Mouse (Mus musculus) left cerebral cortex, adult 18-20 months (tissue): ENCODE data around the gene Stxbp3. TPM values are rescaled to one million over a fixed set of nuclear protein-coding genes. Genes with fewer than 3 reads are reported as not detected.
"Not testable (repeated sequence)": the region's sequence is repeated elsewhere in the genome, so short reads cannot be mapped to it uniquely, and the experiment has no call there.

Experiments used
- DNase-seq, 2 experiments: peaks; one replicate each; pipeline ENCODE4 v3.0.0; 2021 to 2022; ENCODE audit warnings: low spot score in 2 of 2, mixed read lengths in 1 of 2
- long read RNA-seq, 2 experiments: library from polyadenylated mRNA; stranded (forward); transcript quantifications; one replicate each; pipeline ENCODE4 v2.0.0; 2021
- total RNA-seq, 2 experiments: library from RNA; stranded (reverse); gene quantifications; 2 replicates each; pipeline ENCODE4 v1.2.3; 2021

Gene Stxbp3
- 10 to 100 TPM; 19.3 to 19.9 TPM for total RNA-seq
- long read RNA-seq, experiment 1, transcript Stxbp3-201 (19 exons, 2,419 nt), result major isoform, 19 of 23 reads
- long read RNA-seq, experiment 1, partial matches to known transcripts, result 2 of 23 reads
- long read RNA-seq, experiment 1, other reads (novel, unspliced or antisense), result 2 of 23 reads
- long read RNA-seq, experiment 2, transcript Stxbp3-201 (19 exons, 2,419 nt), result major isoform, 17 of 20 reads
- long read RNA-seq, experiment 2, partial matches to known transcripts, result 1 of 20 reads
- long read RNA-seq, experiment 2, other reads (novel, unspliced or antisense), result 2 of 20 reads

- peak; percentile 100 for DNase-seq
Observed at GRCm38 (mm10) chr3:108840000-108840715, at the start of gene Stxbp3. Stxbp3 (minus strand) TSS chr3:108840526.

DNA sequence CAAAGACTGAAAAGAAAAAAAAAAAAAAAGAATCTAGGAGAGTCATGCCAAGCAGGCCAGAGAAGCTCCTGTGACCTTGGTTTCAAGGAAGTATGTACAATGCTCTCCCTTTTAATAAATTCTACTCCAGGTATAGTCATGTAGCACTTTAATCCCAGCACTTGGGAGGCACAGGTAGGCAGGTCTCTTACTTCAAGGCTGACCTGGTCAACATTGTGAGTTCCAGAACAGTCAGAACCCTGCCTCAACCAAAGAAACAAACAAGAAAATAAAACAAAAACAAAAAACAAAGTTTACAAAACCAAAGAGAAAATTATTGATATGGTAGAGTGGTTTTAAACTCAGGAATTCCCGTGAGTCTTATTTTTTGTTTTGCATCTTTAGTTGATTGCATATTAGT, 49.6 kb upstream of the Stxbp3 start, which contains the start of gene Fndc7:
TSS of gene Fndc7 (minus strand) at position 101 of the 400 bp plus-strand sequence.
- DNase-seq, result no peak

GRCm38 (mm10) chr3:108887618-108887975, 47.3 kb upstream of the Stxbp3 start:
- no peak for DNase-seq

- no peak for DNase-seq
Observed at GRCm38 (mm10) chr3:108886934-108887617, 46.8 kb upstream of the Stxbp3 start.

DNA sequence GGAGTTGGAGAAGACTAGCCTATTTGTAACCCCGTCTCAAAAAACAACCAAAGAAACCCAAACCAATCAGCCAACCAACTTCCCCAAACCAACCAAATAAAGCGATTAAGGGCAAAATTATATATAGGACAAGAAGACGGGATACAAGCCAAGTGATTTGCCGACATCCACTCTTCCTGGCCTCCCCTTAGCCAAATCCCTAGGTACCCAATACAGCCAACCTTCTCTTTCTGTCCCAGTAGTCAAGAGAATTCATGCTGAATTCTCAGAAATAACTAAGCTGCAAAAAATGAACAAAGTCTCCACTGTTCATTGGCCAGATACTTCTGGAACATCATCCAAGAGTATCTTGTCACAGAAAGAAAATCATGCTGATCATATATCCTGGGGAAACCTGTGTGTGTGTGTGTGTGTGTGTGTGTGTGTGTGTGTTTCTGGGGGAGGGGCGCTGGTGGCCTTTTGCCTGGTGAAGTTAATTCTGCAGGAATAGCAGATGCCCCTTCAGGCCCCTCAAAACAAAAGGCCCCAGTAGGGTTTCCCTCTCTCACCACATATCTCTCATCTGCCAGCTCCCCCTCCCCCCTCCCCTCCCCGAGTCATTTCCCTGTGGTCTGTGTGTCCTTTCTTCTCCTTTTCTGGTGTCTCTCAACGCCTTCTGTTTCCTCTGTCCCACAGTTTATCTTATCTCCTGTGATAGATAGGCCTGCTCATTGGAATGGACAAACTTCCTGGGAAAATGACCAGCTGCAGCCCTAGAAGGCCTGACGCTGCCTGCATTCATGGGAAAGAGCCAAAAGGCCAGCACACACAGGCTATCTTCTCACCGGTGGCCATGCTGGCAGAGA, 45.6 kb upstream of the Stxbp3 start:
- DNase-seq, result no peak

- DNase-seq, result no peak
Observed at GRCm38 (mm10) chr3:108884706-108885289, 44.5 kb upstream of the Stxbp3 start.

DNA sequence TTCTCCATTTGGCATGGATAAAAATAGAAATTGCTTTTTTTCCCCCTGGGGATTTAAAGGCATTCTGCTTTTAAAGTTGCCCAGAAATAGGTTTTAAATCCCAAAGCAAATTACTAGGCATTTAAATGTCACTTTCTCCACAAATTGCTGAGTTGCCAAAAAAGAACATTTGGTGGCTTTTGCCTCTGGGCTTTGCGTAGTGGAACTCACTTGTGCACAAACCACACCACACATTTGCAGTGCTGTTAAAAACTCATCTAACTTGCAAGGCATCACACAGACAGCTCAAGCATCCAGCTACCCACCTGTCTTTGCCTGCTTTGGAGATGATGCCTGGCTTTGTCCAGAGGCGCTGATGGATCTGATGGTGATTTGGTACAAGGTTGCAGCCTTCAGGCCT, 42.7 kb upstream of the Stxbp3 start:
- DNase-seq, result no peak

- DNase-seq, result not testable (repeated sequence)
Observed at GRCm38 (mm10) chr3:108881873-108882272, 41.5 kb upstream of the Stxbp3 start.

DNA sequence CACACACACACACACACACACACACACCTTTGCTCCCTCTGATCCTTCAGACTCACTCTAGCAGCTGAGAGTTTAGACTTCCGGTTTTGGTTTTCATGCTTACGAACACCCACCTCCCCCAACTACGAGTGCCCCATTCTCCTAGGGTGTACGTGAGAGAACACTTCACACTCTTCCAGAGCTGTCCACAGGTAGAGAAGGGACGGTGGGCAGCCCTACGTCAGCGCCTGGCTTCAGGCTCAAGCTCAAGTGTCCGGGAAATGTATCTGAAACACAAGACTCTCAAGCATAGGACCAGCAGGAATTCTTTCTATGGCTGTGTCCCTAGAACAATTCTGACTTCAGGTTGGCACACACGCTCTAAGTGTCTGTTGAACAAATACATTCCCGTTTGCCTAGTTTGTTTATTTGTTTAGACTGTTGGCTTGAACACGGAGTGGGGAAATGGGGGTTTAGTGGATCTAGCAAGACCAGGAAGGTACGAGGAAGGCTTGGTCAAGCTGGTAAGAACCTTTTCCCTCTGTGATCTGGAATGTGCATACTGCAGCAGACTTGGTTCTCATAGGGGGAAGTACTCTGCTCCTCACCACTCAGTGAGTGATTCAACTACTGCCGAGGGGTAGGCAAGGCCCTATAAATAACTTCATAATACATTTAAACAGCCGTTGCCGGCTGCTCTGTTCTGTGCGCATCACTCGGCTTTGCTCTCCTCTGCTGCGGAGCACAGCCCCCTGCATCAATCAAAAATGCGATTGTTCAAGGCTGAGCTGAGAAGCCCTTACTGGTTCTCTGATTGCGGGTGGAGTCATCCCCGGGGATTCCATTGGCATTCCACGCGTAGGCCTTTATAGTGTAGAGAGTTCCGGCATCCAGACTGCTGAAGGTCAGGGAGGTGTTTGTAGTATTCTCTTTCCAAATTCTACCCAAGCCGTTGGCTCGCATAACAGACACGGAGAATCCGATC, 40.5 kb upstream of the Stxbp3 start:
- peak; percentile 12 to 18 for DNase-seq

DNA sequence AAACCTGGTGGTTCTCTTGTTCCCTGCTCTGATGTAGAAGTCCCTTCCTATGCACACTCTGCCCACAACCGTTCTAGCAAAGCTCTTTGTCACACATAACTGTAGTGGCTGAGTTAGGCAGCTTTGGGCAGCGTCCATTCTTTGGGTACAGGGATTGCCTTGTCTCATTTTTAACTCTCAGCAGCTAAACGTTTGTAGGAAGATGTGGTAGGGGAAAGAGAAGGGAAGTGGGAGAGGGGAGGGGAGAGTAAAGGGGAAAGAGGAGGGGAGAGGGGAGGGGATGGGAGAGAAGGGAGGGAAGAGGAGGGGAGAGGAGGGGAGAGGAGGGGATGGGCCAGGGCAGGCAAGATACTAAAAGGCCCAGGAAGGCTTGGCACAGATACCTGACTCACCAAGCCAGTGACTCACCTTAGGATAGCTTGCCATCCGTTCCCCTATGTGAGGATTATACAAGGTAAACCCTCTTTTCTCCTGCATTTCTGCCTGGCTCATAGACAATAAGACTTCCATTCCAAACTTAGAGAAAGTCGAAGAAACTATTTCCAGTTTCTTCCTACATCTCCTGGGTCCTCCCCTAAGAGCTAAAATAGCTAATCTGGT, 39.6 kb upstream of the Stxbp3 start:
- no peak for DNase-seq

DNA sequence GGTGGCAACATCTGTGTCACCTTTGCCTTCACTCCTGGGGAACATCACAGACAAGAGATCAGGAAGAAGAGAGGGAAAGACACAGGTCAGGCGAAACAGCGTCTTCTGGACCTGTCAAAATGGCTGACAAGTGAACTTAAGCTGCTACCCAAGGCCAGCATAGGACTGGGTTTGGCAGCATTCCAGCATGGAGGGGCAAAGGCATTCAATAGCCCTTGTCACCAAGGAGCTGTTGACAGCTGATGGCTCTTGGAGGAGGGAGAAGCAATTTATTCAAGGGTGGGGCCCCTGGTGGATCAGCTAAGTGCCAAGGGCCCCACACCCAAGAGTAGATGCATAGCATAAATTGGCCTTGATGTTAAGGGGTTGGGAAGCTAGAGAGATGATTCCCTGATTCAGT, 38.8 kb upstream of the Stxbp3 start:
- DNase-seq, result no peak

DNA sequence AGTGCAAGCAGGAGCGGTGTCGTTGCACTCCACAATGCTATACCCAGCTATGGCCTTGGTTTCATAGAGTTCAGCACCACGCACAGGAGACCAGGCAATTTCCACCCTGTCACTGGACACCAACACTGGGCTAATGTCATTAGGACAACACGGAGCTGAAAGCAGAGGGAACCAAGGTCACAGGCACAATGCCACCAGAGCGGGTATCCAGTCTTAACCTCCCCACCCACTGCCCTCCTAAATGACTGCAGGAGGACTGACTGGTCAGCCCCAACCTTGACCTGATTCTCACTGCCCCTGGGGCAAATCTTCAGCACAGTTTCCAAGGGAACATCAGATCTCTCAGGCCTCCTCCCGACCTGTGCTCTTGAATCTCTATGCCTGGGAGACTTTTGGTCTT, 30.3 kb upstream of the Stxbp3 start:
- no peak for DNase-seq

- DNase-seq, result no peak
Observed at GRCm38 (mm10) chr3:108867449-108867848, 27.1 kb upstream of the Stxbp3 start.

DNA sequence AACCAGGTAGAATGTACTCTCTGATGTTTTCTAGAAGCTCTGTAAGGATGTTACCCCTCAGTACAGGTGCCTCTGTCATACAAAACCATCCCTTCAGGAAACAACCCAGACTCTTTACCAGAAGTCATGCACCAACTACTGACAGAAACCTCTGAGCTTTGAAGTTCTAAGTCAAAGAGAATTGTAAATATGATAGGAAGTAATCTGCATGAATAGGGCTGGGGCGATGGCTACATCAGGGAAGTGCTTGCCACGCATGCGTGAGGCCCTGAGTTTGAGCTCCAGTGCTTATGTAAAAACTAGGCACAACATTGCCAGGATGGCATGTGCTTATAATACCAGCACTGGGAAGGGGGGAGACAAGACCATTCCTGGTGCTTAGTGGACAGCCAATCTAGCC, 25.4 kb upstream of the Stxbp3 start:
- no peak for DNase-seq

DNA sequence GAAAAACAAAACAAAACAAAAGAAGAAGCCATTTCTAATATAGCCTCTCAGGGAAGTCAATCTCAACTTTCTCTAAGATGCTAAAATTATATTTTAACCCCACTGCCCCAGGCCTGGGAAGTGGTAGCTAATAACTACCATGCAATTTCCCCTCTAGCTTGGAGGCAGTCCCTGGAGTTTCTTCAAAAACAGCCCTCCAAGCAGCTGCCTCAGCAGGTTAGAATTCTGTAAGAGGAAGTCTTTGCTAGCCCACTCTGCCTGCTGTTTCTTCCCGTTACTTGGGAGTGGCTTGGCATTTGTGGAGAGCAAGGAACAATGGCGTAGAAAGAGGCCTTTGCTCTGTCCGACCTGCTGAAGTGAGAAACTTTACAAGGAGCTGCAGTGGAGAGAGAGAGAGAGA, 24.8 kb upstream of the Stxbp3 start:
- no peak for DNase-seq

DNA sequence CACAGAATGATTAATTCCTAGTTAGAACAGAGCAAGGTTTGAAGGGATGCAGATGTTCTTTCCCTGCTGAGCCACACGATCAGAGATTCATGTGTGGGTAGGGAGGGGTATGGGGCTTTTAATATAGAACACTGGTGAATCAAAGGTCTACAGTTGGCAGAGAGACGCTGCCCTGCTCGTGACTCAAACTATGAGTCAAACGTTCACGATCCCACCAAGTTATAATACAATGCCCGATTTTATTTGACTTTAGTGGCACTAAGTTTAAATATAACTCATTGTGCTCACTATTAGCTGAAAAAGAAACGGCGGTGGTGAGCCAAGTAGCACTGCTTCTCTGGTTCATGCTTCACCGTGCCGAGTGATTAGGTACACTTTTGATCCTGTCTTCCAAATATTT, 22.8 kb upstream of the Stxbp3 start:
- no peak for DNase-seq

DNA sequence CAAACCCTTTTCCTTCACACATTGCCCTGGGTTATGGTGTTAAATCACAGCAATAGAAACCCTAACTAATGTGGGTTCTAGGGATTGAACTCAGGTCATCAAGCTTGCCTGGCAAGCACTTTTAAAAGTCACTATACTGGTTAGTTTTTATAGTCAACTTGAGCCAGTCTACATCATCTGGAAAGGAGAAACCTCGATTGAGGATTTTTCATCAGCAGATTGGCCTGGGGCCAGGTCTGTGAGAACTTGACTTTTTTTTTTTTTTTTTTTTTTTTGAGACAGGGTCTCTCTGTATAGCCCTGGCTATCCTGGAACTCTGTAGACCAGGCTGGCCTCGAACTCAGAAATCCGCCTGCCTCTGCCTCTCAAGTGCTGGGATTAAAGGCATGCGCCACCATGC, 22.0 kb upstream of the Stxbp3 start:
- not testable (repeated sequence) for DNase-seq

DNA sequence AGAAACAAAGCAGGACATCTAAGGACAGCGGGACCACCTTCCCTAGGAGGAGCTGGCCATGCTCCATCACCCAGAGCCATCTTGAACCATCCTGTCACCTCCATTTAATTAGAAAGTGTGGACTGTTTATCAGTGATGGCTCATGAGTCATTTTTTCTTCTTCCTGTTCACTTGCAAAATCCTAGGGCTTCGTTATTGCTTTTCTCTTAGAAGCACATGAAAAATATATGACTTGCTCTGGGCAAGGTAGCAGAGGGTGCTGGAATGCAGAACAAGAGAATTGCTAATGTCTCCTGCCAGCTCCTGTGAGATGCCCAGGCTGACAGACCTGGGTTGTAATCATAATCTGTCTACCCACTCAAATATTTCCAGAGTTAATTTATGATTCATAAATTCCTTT, 20.5 kb upstream of the Stxbp3 start:
- no peak for DNase-seq

DNA sequence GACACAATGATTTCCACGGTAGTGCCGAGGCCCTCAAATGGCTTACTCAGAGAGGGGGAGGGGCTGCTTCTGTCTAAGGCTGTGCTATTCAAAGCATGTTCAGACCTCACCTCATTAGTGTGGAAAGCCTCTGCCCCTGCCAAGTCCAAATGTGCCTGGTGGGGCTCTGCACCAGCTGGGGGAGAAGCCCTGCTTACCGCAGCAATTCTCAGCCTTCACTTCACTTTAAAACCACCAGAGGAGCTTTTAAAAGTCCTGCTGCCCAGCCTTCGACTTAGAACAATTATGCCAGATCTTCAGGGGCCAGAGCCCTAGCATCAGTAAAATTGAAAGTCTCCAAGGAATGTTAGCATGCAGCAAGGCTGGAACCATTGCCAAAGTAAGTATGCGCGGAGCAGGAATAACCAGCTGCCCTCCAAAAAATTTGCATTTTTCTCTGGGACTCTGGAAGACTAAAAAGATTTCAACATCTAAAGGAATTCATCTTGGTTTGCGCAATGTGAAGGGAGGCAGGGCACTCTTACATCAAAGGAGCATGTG, 18.0 kb upstream of the Stxbp3 start:
- peak in 1 of 2 experiments; percentile 23 for DNase-seq
